ENCODE assay signal across 17 mouse cellular contexts in the genomic region with DNA sequence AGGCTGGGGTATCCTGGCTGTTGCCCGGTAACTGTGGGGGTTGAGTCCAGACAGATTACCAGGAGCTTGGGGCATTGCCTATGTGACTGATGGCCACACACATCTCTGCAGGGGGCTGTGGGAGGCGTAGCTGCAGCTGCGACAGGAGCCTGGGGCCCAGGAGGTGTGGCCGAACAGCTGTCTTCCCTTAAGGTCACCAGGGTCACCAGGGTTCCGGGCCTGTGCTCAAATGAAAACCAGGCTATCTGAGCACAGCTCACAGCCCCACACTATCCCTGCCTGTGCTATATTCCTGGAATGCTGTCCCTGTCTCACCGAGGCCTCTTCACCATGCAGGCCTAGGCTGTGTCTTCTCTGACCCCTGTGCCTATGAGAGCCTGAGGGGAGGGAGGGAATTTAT. TPM values are rescaled to one million over a fixed set of nuclear protein-coding genes. Genes with fewer than 3 reads are reported as not detected.
DNase-seq lines count a peak whose midpoint lies in the region; ATAC-seq lines count a peak whose summit lies in the region.
"Had no signal": no experiment of that assay in that cellular context is flagged by ENCODE, and none has a peak within 500 bp of the region (broad histone marks: within the 10 kb centered on the region; RNA-seq: fewer than 3 reads in every experiment).

No protein-coding gene starts in this region.

- H3K4me1 ChIP-seq in hindbrain, embryonic 11.5 days (replicated peaks; ENCODE audit: control insufficient read depth, insufficient read depth, low read length): no peaks in the 10 kb centered on the region; the same call in none of the 2 replicates
- H3K4me1 ChIP-seq in hindbrain, embryonic 13.5 days (replicated peaks): peaks cover 30% of the 10 kb centered on the region
- H3K4me1 ChIP-seq in neural tube, embryonic 11.5 days (ENCODE audit: control insufficient read depth, insufficient read depth, low read length): peaks cover 14% of the 10 kb centered on the region; the same call in 1 of the 2 replicates

- H3K36me3 ChIP-seq in hindbrain, embryonic 11.5 days (ENCODE audit: control insufficient read depth, insufficient read depth, low read length): no peaks in the 10 kb centered on the region
- no peaks in the 10 kb centered on the region for H3K36me3 ChIP-seq in hindbrain, embryonic 13.5 days
- H3K36me3 ChIP-seq in neural tube, embryonic 11.5 days (ENCODE audit: control insufficient read depth, insufficient read depth, low read length): no peaks in the 10 kb centered on the region
- H3K36me3 ChIP-seq: kidney, embryonic 15.5 days had no signal

- H3K9me3 ChIP-seq in hindbrain, embryonic 11.5 days (ENCODE audit: control insufficient read depth, low read length): no peaks in the 10 kb centered on the region
- H3K9me3 ChIP-seq in hindbrain, embryonic 13.5 days: no peaks in the 10 kb centered on the region
- no peaks in the 10 kb centered on the region for H3K9me3 ChIP-seq in neural tube, embryonic 11.5 days (ENCODE audit: control insufficient read depth, low read length)
- H3K9me3 ChIP-seq: G1E; kidney, embryonic 15.5 days had no signal

- WGBS in hindbrain, embryonic 11.5 days: 6% methylated on average over 6 of the region's 6 CpGs
- WGBS in hindbrain, embryonic 13.5 days: 5% methylated on average over 6 of the region's 6 CpGs
- WGBS in neural tube, embryonic 11.5 days: 8% methylated on average over 6 of the region's 6 CpGs

- H3K27me3 ChIP-seq in hindbrain, embryonic 11.5 days (ENCODE audit: control insufficient read depth, insufficient read depth, low read length): no peaks in the 10 kb centered on the region
- H3K27me3 ChIP-seq in hindbrain, embryonic 13.5 days: no peaks in the 10 kb centered on the region
- no peaks in the 10 kb centered on the region for H3K27me3 ChIP-seq in neural tube, embryonic 11.5 days (ENCODE audit: control insufficient read depth, insufficient read depth, low read length)
- H3K27me3 ChIP-seq: kidney, embryonic 15.5 days had no signal

- H3K9ac ChIP-seq in hindbrain, embryonic 11.5 days (ENCODE audit: low read depth, low read length): no peak overlapping the region
- H3K9ac ChIP-seq in hindbrain, embryonic 13.5 days: no peak overlapping the region
- no peak overlapping the region for H3K9ac ChIP-seq in neural tube, embryonic 11.5 days (ENCODE audit: low read length)
- H3K9ac ChIP-seq: kidney, embryonic 15.5 days had no signal

- DNase-seq in hindbrain, embryonic 11.5 days (ENCODE audit: low spot score): peak; percentile 62
- DNase-seq in R1 (ENCODE audit: low read depth, low spot score): peak; percentile 60
- peak; percentile 82 for DNase-seq in embryo, embryonic 9.5 days (ENCODE audit: extremely low spot score)
- DNase-seq in neural tube, embryonic 11.5 days (ENCODE audit: low spot score): peak; percentile 59
- DNase-seq in right cerebral cortex, postnatal 4 days: no peak
- DNase-seq in thymus, postnatal 36 days: no peak
- no peak for DNase-seq in T-cell, adult 2 months (ENCODE audit: low spot score)
- DNase-seq: adrenal gland, adult 8-10 months; cerebellum, postnatal 25 days; layer of hippocampus, adult 9-11 months; lung, postnatal 14 days; thymus, adult 18-20 months had no signal

- peak overlapping the region; percentile 62 for H3K27ac ChIP-seq in hindbrain, embryonic 11.5 days (ENCODE audit: low read depth, low read length)
- H3K27ac ChIP-seq in hindbrain, embryonic 13.5 days: no peak overlapping the region
- no peak overlapping the region for H3K27ac ChIP-seq in neural tube, embryonic 11.5 days (ENCODE audit: low read depth, low read length)
- H3K27ac ChIP-seq: kidney, embryonic 15.5 days had no signal

- H3K4me2 ChIP-seq in hindbrain, embryonic 11.5 days (replicated peaks; ENCODE audit: low read depth, low read length): no peak overlapping the region
- H3K4me2 ChIP-seq in hindbrain, embryonic 13.5 days: no peak overlapping the region
- no peak overlapping the region for H3K4me2 ChIP-seq in neural tube, embryonic 11.5 days (ENCODE audit: low read depth)
- H3K4me2 ChIP-seq: kidney, embryonic 15.5 days had no signal

- no peak overlapping the region for H3K4me3 ChIP-seq in hindbrain, embryonic 11.5 days (ENCODE audit: low read depth, low read length)
- no peak overlapping the region for H3K4me3 ChIP-seq in hindbrain, embryonic 13.5 days
- no peak overlapping the region for H3K4me3 ChIP-seq in neural tube, embryonic 11.5 days (ENCODE audit: low read depth, low read length)
- H3K4me3 ChIP-seq: kidney, embryonic 15.5 days had no signal

- ATAC-seq in hindbrain, embryonic 11.5 days (ENCODE audit: low FRiP score): no peak
- ATAC-seq in hindbrain, embryonic 13.5 days (ENCODE audit: low FRiP score): no peak
- no peak for ATAC-seq in neural tube, embryonic 11.5 days (ENCODE audit: insufficient read depth, low FRiP score, low TSS enrichment)

RNA-seq across cellular contexts. Expression of a gene that starts 4.1 kb away (rescaled TPM):
- 0.10 TPM in 1 of 2 replicates, not detected in the other for polyA plus RNA-seq in hindbrain, embryonic 11.5 days (2014; fragmentation: Nextera tagmentation; extraction: Ambion mirVana)
- not detected in 2 replicates for polyA plus RNA-seq in hindbrain, embryonic 13.5 days (2015; fragmentation: Nextera tagmentation; extraction: Ambion mirVana)
- polyA plus RNA-seq in neural tube, embryonic 11.5 days (2014; fragmentation: Nextera tagmentation; extraction: Ambion mirVana): not detected in 2 replicates

RNA-seq across cellular contexts. Expression of a gene that starts 9.7 kb away (rescaled TPM):
- 1.4 and 1.8 TPM in 2 replicates for polyA plus RNA-seq in hindbrain, embryonic 11.5 days (2014; fragmentation: Nextera tagmentation; extraction: Ambion mirVana)
- 1.9 and 2.4 TPM in 2 replicates for polyA plus RNA-seq in hindbrain, embryonic 13.5 days (2015; fragmentation: Nextera tagmentation; extraction: Ambion mirVana)
- polyA plus RNA-seq in neural tube, embryonic 11.5 days (2014; fragmentation: Nextera tagmentation; extraction: Ambion mirVana): 1.4 and 1.8 TPM in 2 replicates

RNA-seq across cellular contexts. Expression of a gene that starts 18.5 kb away (rescaled TPM):
- polyA plus RNA-seq in hindbrain, embryonic 11.5 days (2014; fragmentation: Nextera tagmentation; extraction: Ambion mirVana): 138 and 143 TPM in 2 replicates
- polyA plus RNA-seq in hindbrain, embryonic 13.5 days (2015; fragmentation: Nextera tagmentation; extraction: Ambion mirVana): 118 and 122 TPM in 2 replicates
- 154 and 157 TPM in 2 replicates for polyA plus RNA-seq in neural tube, embryonic 11.5 days (2014; fragmentation: Nextera tagmentation; extraction: Ambion mirVana)

RNA-seq across cellular contexts. Expression of a gene that starts 32.4 kb away (rescaled TPM):
- 166 and 178 TPM in 2 replicates for polyA plus RNA-seq in hindbrain, embryonic 11.5 days (2014; fragmentation: Nextera tagmentation; extraction: Ambion mirVana)
- polyA plus RNA-seq in hindbrain, embryonic 13.5 days (2015; fragmentation: Nextera tagmentation; extraction: Ambion mirVana): 166 and 188 TPM in 2 replicates
- 174 and 177 TPM in 2 replicates for polyA plus RNA-seq in neural tube, embryonic 11.5 days (2014; fragmentation: Nextera tagmentation; extraction: Ambion mirVana)

RNA-seq across cellular contexts. Expression of a gene that starts 32.8 kb away (rescaled TPM):
- polyA plus RNA-seq in hindbrain, embryonic 11.5 days (2014; fragmentation: Nextera tagmentation; extraction: Ambion mirVana): not detected in 2 replicates
- not detected in 2 replicates for polyA plus RNA-seq in hindbrain, embryonic 13.5 days (2015; fragmentation: Nextera tagmentation; extraction: Ambion mirVana)
- not detected in 2 replicates for polyA plus RNA-seq in neural tube, embryonic 11.5 days (2014; fragmentation: Nextera tagmentation; extraction: Ambion mirVana)
- polyA plus RNA-seq: G1E; heart, embryonic 14.5 days; limb, embryonic 14.5 days had no signal

Comparison
In these comparisons a context has a peak if more than half of its experiments do, and no peak if none do; other contexts are left out.
1. DNase-seq: peak in hindbrain, embryonic 11.5 days (single experiment), R1 (single experiment), embryo, embryonic 9.5 days (single experiment) and neural tube, embryonic 11.5 days (single experiment); none in right cerebral cortex, postnatal 4 days (single experiment), thymus, postnatal 36 days (0 of 2) and T-cell, adult 2 months (single experiment).